Mouse (Mus musculus): ENCODE measurements around the gene Dlgap4. TPM values are rescaled to one million over a fixed set of nuclear protein-coding genes. Genes with fewer than 3 reads are reported as not detected.

The Dlgap4 gene
- polyA plus RNA-seq, 1 experiment from 2014 or later: 50.0 TPM

- ATAC-seq (replicated peaks; ENCODE audit: low FRiP score): peak; percentile 13; the same call in 1 of the 2 replicates
- DNase-seq (ENCODE audit: low spot score): peak; percentile 33
- peak overlapping the region; percentile 40 for H3K4me3 ChIP-seq (ENCODE audit: low read depth, low read length)
- peaks cover 10% of the 10 kb centered on the region for H3K27me3 ChIP-seq (replicated peaks; ENCODE audit: control insufficient read depth, insufficient read depth, low read length)
- peak overlapping the region; percentile 56 for H3K9ac ChIP-seq (ENCODE audit: low read depth, low read length)
- H3K27ac ChIP-seq (ENCODE audit: low read depth, low read length): no peak overlapping the region
- peak overlapping the region; percentile 69 for H3K4me2 ChIP-seq
- 31% methylated on average over 17 of the region's 17 CpGs for WGBS
- H3K4me1 ChIP-seq (replicated peaks; ENCODE audit: control insufficient read depth, insufficient read depth, low read length): peaks cover 43% of the 10 kb centered on the region
- H3K36me3 ChIP-seq (ENCODE audit: control insufficient read depth, insufficient read depth, low read length): no peaks in the 10 kb centered on the region
- no peaks in the 10 kb centered on the region for H3K9me3 ChIP-seq (ENCODE audit: control insufficient read depth, low read length)
These were observed 162.2 kb downstream of the Dlgap4 start for GRCm38 (mm10) chr2:156775455-156776435.

GRCm38 (mm10) chr2:156776907-156777306, 163.4 kb downstream of the Dlgap4 start:
- H3K4me2 ChIP-seq: peak overlapping the region; percentile 38; the same call in 1 of the 2 replicates
- 88% methylated on average over 2 of the region's 2 CpGs for WGBS
- no peaks in the 10 kb centered on the region for H3K9me3 ChIP-seq (ENCODE audit: control insufficient read depth, low read length)
- H3K4me1 ChIP-seq (replicated peaks; ENCODE audit: control insufficient read depth, insufficient read depth, low read length): peaks cover 55% of the 10 kb centered on the region
- no peaks in the 10 kb centered on the region for H3K36me3 ChIP-seq (ENCODE audit: control insufficient read depth, insufficient read depth, low read length)
- H3K9ac ChIP-seq (ENCODE audit: low read depth, low read length): no peak overlapping the region
- DNase-seq (ENCODE audit: low spot score) (peak; percentile 25), ATAC-seq (replicated peaks; ENCODE audit: low FRiP score) (no peak)
- no peak overlapping the region for H3K27ac ChIP-seq (ENCODE audit: low read depth, low read length)
- H3K4me3 ChIP-seq (ENCODE audit: low read depth, low read length): no peak overlapping the region
- H3K27me3 ChIP-seq (replicated peaks; ENCODE audit: control insufficient read depth, insufficient read depth, low read length): peaks cover 10% of the 10 kb centered on the region

- Histone ChIP-seq H3K9ac (ENCODE audit: low read depth, low read length) (no peak overlapping the region), H3K4me1 (replicated peaks; ENCODE audit: control insufficient read depth, insufficient read depth, low read length) (peaks cover 61% of the 10 kb centered on the region), H3K36me3 (ENCODE audit: control insufficient read depth, insufficient read depth, low read length) (no peaks in the 10 kb centered on the region), H3K4me3 (ENCODE audit: low read depth, low read length) (no peak overlapping the region), H3K27ac (ENCODE audit: low read depth, low read length) (no peak overlapping the region), H3K4me2 (peak overlapping the region; percentile 38; the same call in 1 of the 2 replicates), H3K27me3 (replicated peaks; ENCODE audit: control insufficient read depth, insufficient read depth, low read length) (peaks cover 10% of the 10 kb centered on the region), H3K9me3 (ENCODE audit: control insufficient read depth, low read length) (no peaks in the 10 kb centered on the region)
- ATAC-seq (replicated peaks; ENCODE audit: low FRiP score) (no peak), DNase-seq (ENCODE audit: low spot score) (peak; percentile 34)
- 52% methylated on average over 7 of the region's 7 CpGs for WGBS
These were observed 164.0 kb downstream of the Dlgap4 start for GRCm38 (mm10) chr2:156777326-156778004.

GRCm38 (mm10) chr2:156778571-156778970, 165.1 kb downstream of the Dlgap4 start:
- Histone ChIP-seq H3K9me3 (ENCODE audit: control insufficient read depth, low read length) (no peaks in the 10 kb centered on the region), H3K4me3 (ENCODE audit: low read depth, low read length) (no peak overlapping the region), H3K9ac (ENCODE audit: low read depth, low read length) (no peak overlapping the region), H3K27me3 (replicated peaks; ENCODE audit: control insufficient read depth, insufficient read depth, low read length) (peaks cover 10% of the 10 kb centered on the region), H3K4me2 (no peak overlapping the region), H3K36me3 (ENCODE audit: control insufficient read depth, insufficient read depth, low read length) (no peaks in the 10 kb centered on the region), H3K4me1 (replicated peaks; ENCODE audit: control insufficient read depth, insufficient read depth, low read length) (peaks cover 71% of the 10 kb centered on the region), H3K27ac (ENCODE audit: low read depth, low read length) (no peak overlapping the region)
- ATAC-seq (replicated peaks; ENCODE audit: low FRiP score): no peak
- DNase-seq (ENCODE audit: low spot score): no peak
- 65% methylated on average over 8 of the region's 8 CpGs for WGBS

- WGBS: 72% methylated on average over 5 of the region's 5 CpGs
These were observed 165.5 kb downstream of the Dlgap4 start for GRCm38 (mm10) chr2:156779036-156779435.

GRCm38 (mm10) chr2:156779488-156779887, 166.0 kb downstream of the Dlgap4 start:
- H3K4me2 ChIP-seq: no peak overlapping the region
- peak; percentile 27 for DNase-seq (ENCODE audit: low spot score)
- peaks cover 10% of the 10 kb centered on the region for H3K27me3 ChIP-seq (replicated peaks; ENCODE audit: control insufficient read depth, insufficient read depth, low read length)
- no peak for ATAC-seq (replicated peaks; ENCODE audit: low FRiP score)
- H3K36me3 ChIP-seq (ENCODE audit: control insufficient read depth, insufficient read depth, low read length): no peaks in the 10 kb centered on the region
- H3K27ac ChIP-seq (ENCODE audit: low read depth, low read length): no peak overlapping the region
- no peaks in the 10 kb centered on the region for H3K9me3 ChIP-seq (ENCODE audit: control insufficient read depth, low read length)
- WGBS: 58% methylated on average over 2 of the region's 2 CpGs
- H3K4me1 ChIP-seq (replicated peaks; ENCODE audit: control insufficient read depth, insufficient read depth, low read length): peaks cover 78% of the 10 kb centered on the region
- no peak overlapping the region for H3K4me3 ChIP-seq (ENCODE audit: low read depth, low read length)
- H3K9ac ChIP-seq (ENCODE audit: low read depth, low read length): no peak overlapping the region

More at GRCm38 (mm10) chr2:156779036-156779435, 165.5 kb downstream of the Dlgap4 start:
- no peak overlapping the region for H3K4me3 ChIP-seq (ENCODE audit: low read depth, low read length)
- no peaks in the 10 kb centered on the region for H3K9me3 ChIP-seq (ENCODE audit: control insufficient read depth, low read length)
- peaks cover 75% of the 10 kb centered on the region for H3K4me1 ChIP-seq (replicated peaks; ENCODE audit: control insufficient read depth, insufficient read depth, low read length)
- H3K36me3 ChIP-seq (ENCODE audit: control insufficient read depth, insufficient read depth, low read length): no peaks in the 10 kb centered on the region
- DNase-seq (ENCODE audit: low spot score) (peak; percentile 29), ATAC-seq (replicated peaks; ENCODE audit: low FRiP score) (no peak)
- H3K27me3 ChIP-seq (replicated peaks; ENCODE audit: control insufficient read depth, insufficient read depth, low read length): peaks cover 10% of the 10 kb centered on the region
- no peak overlapping the region for H3K9ac ChIP-seq (ENCODE audit: low read depth, low read length)
- no peak overlapping the region for H3K27ac ChIP-seq (ENCODE audit: low read depth, low read length)
- no peak overlapping the region for H3K4me2 ChIP-seq

GRCm38 (mm10) chr2:156780129-156780528, 166.6 kb downstream of the Dlgap4 start:
- no peak overlapping the region for H3K27ac ChIP-seq (ENCODE audit: low read depth, low read length)
- WGBS: 74% methylated on average over 9 of the region's 9 CpGs
- peak; percentile 30 for DNase-seq (ENCODE audit: low spot score)

GRCm38 (mm10) chr2:156780752-156781151, 167.2 kb downstream of the Dlgap4 start:
- H3K4me2 ChIP-seq: peak overlapping the region; percentile 53
- H3K9me3 ChIP-seq (ENCODE audit: control insufficient read depth, low read length): no peaks in the 10 kb centered on the region
- no peak overlapping the region; the same call in 1 of the 2 replicates for H3K4me3 ChIP-seq (ENCODE audit: low read depth, low read length)
- peak; percentile 37 for ATAC-seq (replicated peaks; ENCODE audit: low FRiP score)
- peaks cover 5% of the 10 kb centered on the region for H3K27me3 ChIP-seq (replicated peaks; ENCODE audit: control insufficient read depth, insufficient read depth, low read length)
- peak overlapping the region; percentile 36; the same call in 1 of the 2 replicates for H3K9ac ChIP-seq (ENCODE audit: low read depth, low read length)
- peak overlapping the region; percentile 90 for H3K27ac ChIP-seq (ENCODE audit: low read depth, low read length)
- H3K36me3 ChIP-seq (ENCODE audit: control insufficient read depth, insufficient read depth, low read length): no peaks in the 10 kb centered on the region
- no peak for DNase-seq (ENCODE audit: low spot score)
- peaks cover 66% of the 10 kb centered on the region for H3K4me1 ChIP-seq (replicated peaks; ENCODE audit: control insufficient read depth, insufficient read depth, low read length)
- 19% methylated on average over 17 of the region's 17 CpGs for WGBS

More at GRCm38 (mm10) chr2:156780129-156780528, 166.6 kb downstream of the Dlgap4 start:
- H3K9ac ChIP-seq (ENCODE audit: low read depth, low read length): no peak overlapping the region; the same call in 1 of the 2 replicates
- H3K4me1 ChIP-seq (replicated peaks; ENCODE audit: control insufficient read depth, insufficient read depth, low read length): peaks cover 72% of the 10 kb centered on the region
- no peak overlapping the region for H3K4me3 ChIP-seq (ENCODE audit: low read depth, low read length)
- H3K4me2 ChIP-seq: no peak overlapping the region; the same call in 1 of the 2 replicates
- H3K36me3 ChIP-seq (ENCODE audit: control insufficient read depth, insufficient read depth, low read length): no peaks in the 10 kb centered on the region
- ATAC-seq (replicated peaks; ENCODE audit: low FRiP score): no peak
- H3K9me3 ChIP-seq (ENCODE audit: control insufficient read depth, low read length): no peaks in the 10 kb centered on the region
- H3K27me3 ChIP-seq (replicated peaks; ENCODE audit: control insufficient read depth, insufficient read depth, low read length): peaks cover 10% of the 10 kb centered on the region
